Mouse (Mus musculus): ENCODE results near the gene Insc. TPM values are rescaled to one million over a fixed set of nuclear protein-coding genes. Genes with fewer than 3 reads are reported as not detected.

Insc gene
- total and polyA plus RNA-seq, 3 experiments, result not detected

DNA sequence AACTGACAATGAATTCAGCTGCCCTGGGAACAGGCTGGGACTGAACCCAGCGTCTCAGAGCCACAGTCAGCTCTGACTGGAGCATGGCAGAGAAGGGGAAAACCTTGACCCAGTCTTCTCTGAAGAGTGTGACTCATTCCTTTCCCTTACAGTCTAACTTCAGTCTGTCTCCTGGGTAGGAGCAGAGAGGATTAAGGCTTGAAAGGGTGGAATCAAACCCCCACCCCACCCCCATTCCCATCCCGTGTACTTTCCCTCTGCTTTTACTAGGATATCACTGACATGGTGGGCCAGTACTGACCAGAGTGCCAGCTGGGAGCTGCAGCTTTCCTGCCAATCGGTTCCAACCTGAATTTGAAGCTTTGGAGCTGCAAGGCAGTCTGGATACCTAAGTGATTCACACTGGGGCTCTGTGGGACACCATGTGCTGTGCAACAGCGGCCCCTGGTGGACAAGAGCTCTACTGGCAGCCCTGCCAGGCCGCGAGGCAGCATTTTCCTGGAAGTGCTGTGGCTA lies 73.9 kb downstream of the Insc start (continued):
- TF ChIP-seq CTCF (conservative IDR thresholded peaks at IDR 0.05 in 1 of 2, IDR thresholded peaks at IDR 0.05 in 1 of 2; ENCODE audit: low read depth in 2 of 2, low read length in 2 of 2), result peak; percentile 83 to 94
- TF ChIP-seq MAX (IDR thresholded peaks at IDR 0.05; ENCODE audit: low read length), result peak; percentile 58; the same call in 1 of the 2 replicates
- no peak for TF ChIP-seq MXI1 (IDR thresholded peaks at IDR 0.05; ENCODE audit: low read depth, low read length)
- no peak for TF ChIP-seq E2F4 (IDR thresholded peaks at IDR 0.05; ENCODE audit: insufficient replicate concordance, low read depth, low read length)
- no peak for TF ChIP-seq POLR2AphosphoS2 (IDR thresholded peaks at IDR 0.05; ENCODE audit: low read depth, low read length)
- peak; percentile 49; the same call in 1 of the 2 replicates for TF ChIP-seq NELFE (IDR thresholded peaks at IDR 0.05; ENCODE audit: low read depth, low read length)
- TF ChIP-seq ZMIZ1 (IDR thresholded peaks at IDR 0.05; ENCODE audit: low read depth, low read length), result no peak
- peak; percentile 13; the same call in 1 of the 2 replicates for TF ChIP-seq ZC3H11A (IDR thresholded peaks at IDR 0.05; ENCODE audit: low read depth, low read length)
- no peak for TF ChIP-seq NRF1 (IDR thresholded peaks at IDR 0.05; ENCODE audit: low read depth, low read length)
- TF ChIP-seq ELF1 (IDR thresholded peaks at IDR 0.05; ENCODE audit: low read depth, low read length), result 0 out of 2 replicates have a peak, but pooled peaks have one; percentile 6
- no peak for TF ChIP-seq TCF12 (IDR thresholded peaks at IDR 0.05; ENCODE audit: low read depth, low read length)
- TF ChIP-seq SMC3 (IDR thresholded peaks at IDR 0.05; ENCODE audit: low read depth, low read length), result peak; percentile 83

DNA sequence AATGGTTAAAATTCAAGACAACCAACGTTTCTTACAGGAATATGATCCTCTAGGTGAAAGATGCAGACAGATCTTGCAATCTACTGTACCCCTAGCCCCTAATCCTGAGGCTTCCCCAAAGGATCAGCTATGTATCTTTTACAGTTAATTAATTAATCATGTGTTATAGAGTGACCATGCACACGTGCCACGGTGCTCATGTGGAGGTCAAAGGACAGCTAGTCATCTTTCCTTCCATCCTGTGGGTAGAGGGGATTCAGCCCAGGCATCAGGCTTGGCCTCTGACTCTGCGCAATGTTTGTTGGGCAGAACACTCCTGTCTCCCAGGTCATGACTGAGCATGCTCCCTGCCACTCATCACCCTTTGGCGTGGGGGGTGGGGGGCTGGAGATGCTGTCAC lies 74.4 kb downstream of the Insc start:
- no peak for DNase-seq (ENCODE audit: extremely low read depth)
- Histone ChIP-seq H3K4me2 (ENCODE audit: insufficient read depth, low read depth, poor library complexity, severe bottlenecking) (no peak overlapping the region), H3K27ac (ENCODE audit: insufficient read depth, low read depth) (no peak overlapping the region), H3K9ac (ENCODE audit: insufficient read depth, low read depth) (no peak overlapping the region), H3K36me3 (replicated peaks in 1 of 2; ENCODE audit: control insufficient read depth in 1 of 2, insufficient read depth in 1 of 2, low read length in 1 of 2) (no peaks in the 10 kb centered on the region), H3K4me3 (replicated peaks in 1 of 3; ENCODE audit: low read depth in 2 of 3, low read length in 2 of 3, poor library complexity in 1 of 3) (no peak overlapping the region), H3K4me1 (ENCODE audit: control insufficient read depth in 1 of 2, insufficient read depth in 2 of 2) (peaks cover 0 to 8% of the 10 kb centered on the region in 2 experiments; a peak in 2 of 4 replicates), H3K79me2 (replicated peaks; ENCODE audit: control insufficient read depth, extremely low read depth, insufficient read depth, poor library complexity, severe bottlenecking) (no peaks in the 10 kb centered on the region), H3K27me3 (replicated peaks) (no peaks in the 10 kb centered on the region), H3K9me3 (replicated peaks; ENCODE audit: low read length) (no peaks in the 10 kb centered on the region)
- in situ Hi-C loops (cut with MboI; ENCODE audit: low pct_ligation_motif_present, low pct_unique_long_range_greater_than_20kb, low sequenced_read_pairs) (loop anchor here (5.0 kb wide), 1 partner anchor 91 kb away; no protein-coding TSS in a partner anchor), dilution Hi-C loops (cut with MboI; ENCODE audit: extremely low pct_ligation_motif_present, extremely low pct_unique_long_range_greater_than_20kb, low sequenced_read_pairs) (no loop called here)
- TF ChIP-seq ETS1 (conservative IDR thresholded peaks at IDR 0.05; ENCODE audit: low read depth, low read length), result no peak
- TF ChIP-seq USF1 (IDR thresholded peaks at IDR 0.05; ENCODE audit: low read depth, low read length), result no peak
- no peak for TF ChIP-seq IRF4 (IDR thresholded peaks at IDR 0.05; ENCODE audit: low read depth, low read length)
- no peak for TF ChIP-seq CHD2 (IDR thresholded peaks at IDR 0.05; ENCODE audit: low read length)
- no peak for TF ChIP-seq PAX5 (IDR thresholded peaks at IDR 0.05; ENCODE audit: low read length)
- no peak for TF ChIP-seq EP300 (IDR thresholded peaks at IDR 0.05; ENCODE audit: low read length)
- no peak for TF ChIP-seq ZMIZ1 (IDR thresholded peaks at IDR 0.05; ENCODE audit: low read depth, low read length)
- no peak for TF ChIP-seq USF2 (conservative IDR thresholded peaks at IDR 0.05; ENCODE audit: low read depth, low read length)
- TF ChIP-seq TCF12 (IDR thresholded peaks at IDR 0.05; ENCODE audit: low read depth, low read length), result no peak
- no peak for TF ChIP-seq HCFC1 (IDR thresholded peaks at IDR 0.05; ENCODE audit: low read depth, low read length)
- no peak for TF ChIP-seq MAX (IDR thresholded peaks at IDR 0.05; ENCODE audit: low read length)
- TF ChIP-seq BHLHE40 (IDR thresholded peaks at IDR 0.05; ENCODE audit: low read depth, low read length), result no peak
- no peak for TF ChIP-seq JUN (IDR thresholded peaks at IDR 0.05; ENCODE audit: insufficient read depth, low read depth, low read length)
- TF ChIP-seq MEF2A (IDR thresholded peaks at IDR 0.05; ENCODE audit: borderline replicate concordance, low read depth, low read length), result no peak

All from CH12.LX (cell line).